Mouse (Mus musculus) frontal cortex, postnatal 10 days (tissue): ENCODE data around the gene Acr.

Experiments used
- DNase-seq, 2 experiments: peaks; one replicate each; pipeline ENCODE4 v3.0.0; 2022; ENCODE audit warnings: low spot score in 2 of 2, mixed read lengths in 1 of 2

The Acr gene

GRCm38 (mm10) chr15:89622312-89622958 lies 54.3 kb downstream of the Acr start:
- peak in 1 of 2 experiments; percentile 60 for DNase-seq

GRCm38 (mm10) chr15:89622959-89623625 lies 55.0 kb downstream of the Acr start:
- DNase-seq: no peak

- peak; percentile 22 to 72 for DNase-seq
Measured at GRCm38 (mm10) chr15:89623626-89623959, 55.5 kb downstream of the Acr start.
